Mouse (Mus musculus) adrenal gland, postnatal 25 days (tissue): ENCODE measurements around the gene Nop9. TPM values are rescaled to one million over a fixed set of nuclear protein-coding genes. Genes with fewer than 3 reads are reported as not detected.
A peak's percentile ranks its signal among the peaks of the same experiment; 100 is the strongest.

Source experiments
- DNase-seq: peaks from one replicate; pipeline ENCODE4 v3.0.0; 2021; ENCODE audit warnings: mixed read lengths
- total RNA-seq: library from RNA; stranded (reverse); gene quantifications from 2 replicates; pipeline ENCODE4 v1.2.3, GENCODE M21; 2021

Gene Nop9
- total RNA-seq, 1 experiment from 2014 or later, result 20.9 TPM

DNA sequence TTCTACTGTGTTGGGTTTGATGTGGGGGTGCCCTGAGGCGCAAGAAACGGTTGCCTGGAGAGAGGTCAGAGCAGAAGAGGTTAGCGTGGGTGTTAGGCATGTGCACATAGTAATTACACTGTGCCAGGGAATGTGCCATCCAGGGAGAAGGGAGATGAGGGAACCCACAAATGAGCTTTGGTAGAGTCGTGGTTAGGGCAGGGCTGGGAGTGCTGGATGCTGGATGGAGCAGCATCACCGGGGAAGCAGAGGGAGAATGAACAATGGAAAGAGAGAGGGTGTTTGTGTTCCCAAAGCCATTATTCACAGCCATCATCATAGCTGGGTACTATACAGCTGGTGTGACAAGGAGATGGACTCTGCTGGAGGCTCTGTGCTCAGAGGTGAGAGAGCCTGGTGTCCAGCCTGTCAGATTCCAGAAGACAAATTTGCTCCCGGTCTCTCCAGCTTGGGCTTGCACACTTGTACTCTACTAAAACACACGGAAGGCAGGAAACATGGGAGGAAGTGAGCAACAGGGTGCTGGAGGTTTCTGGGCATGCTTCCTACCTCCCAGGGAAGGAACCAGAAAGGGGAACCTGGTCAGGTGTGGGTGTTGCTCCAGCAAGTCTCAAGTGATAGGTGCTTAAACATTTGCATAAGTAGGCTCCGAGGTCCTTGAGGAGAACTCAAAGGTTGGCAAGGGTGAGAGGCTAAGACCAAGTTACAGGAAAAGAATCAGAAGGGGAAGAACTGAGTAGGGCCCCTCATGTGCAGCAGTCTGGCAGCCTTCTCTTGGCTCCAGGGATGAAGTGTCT lies 17.4 kb upstream of the Nop9 start:
- no peak for DNase-seq

DNA sequence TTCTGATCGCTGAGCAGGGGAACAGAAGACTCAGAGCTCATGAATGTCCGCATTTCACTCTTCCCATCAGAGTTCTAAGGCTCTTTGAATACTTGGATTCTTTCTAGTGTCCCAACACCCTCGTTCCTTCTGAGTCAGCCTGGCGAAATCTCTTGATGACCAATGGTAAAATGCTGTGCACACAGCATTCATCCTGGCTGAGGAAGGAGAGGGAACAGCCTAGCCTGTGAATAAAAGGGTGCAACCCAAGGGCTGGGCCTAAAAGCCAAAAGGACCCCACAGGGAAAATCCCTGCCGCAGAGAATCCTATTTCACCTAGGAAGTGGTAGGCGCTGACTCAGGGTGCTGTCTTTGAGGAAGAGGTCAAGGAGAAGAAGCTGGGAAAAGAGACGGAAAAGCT lies 15.4 kb upstream of the Nop9 start:
- DNase-seq, result no peak

DNA sequence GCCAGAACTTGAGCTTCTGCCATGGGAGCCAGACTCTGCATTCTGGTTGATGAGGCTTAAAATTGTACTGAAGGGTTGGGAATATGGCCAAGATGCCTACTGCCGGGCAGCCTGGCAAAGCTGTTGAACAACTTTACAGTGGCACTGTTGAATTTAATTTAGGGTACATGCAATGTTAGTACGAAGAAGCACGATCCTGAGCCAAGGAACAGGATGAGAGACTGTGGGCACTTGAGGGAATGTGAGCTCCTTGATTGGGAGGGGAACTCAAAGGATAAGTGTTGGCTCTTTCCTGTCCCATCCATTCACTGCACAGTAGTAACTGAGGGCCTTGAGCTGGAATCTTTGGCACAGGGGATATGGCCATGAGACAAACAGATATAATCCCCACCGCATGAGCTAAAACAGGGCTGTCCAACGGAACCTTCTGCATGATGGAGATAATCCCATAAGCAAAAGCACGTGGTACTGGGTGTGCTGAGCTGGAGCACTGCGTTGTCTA lies 14.9 kb upstream of the Nop9 start:
- DNase-seq, result no peak

DNA sequence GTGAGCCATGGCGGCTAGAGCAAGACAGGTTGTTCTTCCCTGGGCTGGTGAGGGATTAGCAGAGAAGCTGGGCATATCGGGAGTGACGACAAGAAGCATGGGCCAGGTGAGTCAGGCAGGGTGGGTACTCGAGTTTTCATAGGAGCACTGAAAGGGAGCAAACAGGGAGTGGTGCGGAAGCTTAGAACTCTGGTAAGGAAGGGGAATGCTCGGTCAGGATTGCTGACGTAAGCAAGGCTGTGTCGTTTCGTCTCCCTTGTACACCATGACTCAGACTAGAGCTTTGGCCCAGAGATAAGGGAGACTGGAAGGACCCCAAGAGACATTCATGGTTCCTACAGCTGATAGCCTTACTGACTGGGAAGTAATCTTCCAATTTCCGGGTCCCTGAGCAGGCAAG lies 11.6 kb upstream of the Nop9 start:
- DNase-seq, result no peak

DNA sequence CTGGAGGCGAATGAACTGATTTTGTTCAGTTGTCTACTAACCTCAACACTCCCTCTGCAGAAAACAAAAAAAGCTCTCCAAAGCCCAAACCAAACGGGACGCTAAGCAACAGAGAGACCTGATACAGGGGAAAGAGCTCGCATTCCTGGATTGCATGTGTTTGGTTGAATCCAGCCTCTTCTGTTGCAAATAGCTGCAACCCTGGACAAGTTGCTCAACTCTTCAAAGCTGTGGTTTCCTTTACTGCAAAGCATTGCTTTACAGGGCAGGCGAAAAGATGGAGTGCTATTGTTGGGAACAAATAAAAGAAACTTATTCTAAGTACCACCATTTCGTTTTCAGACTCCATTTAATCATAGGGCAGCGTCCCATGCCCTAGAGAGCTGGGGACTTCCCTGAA lies 10.6 kb upstream of the Nop9 start:
- DNase-seq, result no peak

DNA sequence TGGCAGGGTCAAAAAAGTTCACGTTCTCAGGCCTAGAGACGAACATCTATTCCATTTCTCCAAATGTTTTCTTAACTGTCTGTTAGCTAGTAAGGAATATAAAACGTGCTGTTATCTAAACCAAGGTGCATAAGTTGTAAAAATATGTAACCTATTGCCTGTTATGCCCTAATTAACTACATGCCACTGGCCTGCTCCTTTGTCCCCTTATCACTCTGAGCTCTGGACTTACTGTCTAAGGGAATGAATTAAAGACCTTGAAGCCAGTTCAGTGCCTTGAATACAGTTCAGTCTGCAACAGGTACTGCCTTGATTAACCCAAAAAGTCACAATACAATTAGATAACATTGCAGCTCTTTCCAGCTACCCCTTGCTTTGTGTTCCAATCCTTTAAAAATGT lies 10.2 kb upstream of the Nop9 start:
- no peak for DNase-seq

DNA sequence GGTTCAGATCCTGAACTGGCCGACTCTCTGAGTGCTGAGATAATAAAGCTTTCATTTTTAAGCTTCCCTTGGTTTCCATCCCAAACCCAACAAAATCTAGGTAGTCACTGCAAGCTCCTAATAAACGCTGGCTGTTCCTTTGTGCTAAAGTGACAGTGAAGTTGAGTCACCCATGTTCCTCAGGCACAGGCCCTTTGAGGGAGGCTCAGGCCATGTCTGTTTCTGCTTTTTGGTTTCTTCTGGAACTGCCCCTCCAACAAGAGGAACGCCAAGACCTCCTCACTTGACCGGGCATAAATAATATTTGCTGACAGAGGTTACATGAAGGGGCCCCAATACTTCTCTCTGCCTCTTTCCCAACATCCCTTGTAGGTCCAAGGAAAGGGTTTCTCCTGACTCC lies 9.7 kb upstream of the Nop9 start:
- DNase-seq, result no peak

DNA sequence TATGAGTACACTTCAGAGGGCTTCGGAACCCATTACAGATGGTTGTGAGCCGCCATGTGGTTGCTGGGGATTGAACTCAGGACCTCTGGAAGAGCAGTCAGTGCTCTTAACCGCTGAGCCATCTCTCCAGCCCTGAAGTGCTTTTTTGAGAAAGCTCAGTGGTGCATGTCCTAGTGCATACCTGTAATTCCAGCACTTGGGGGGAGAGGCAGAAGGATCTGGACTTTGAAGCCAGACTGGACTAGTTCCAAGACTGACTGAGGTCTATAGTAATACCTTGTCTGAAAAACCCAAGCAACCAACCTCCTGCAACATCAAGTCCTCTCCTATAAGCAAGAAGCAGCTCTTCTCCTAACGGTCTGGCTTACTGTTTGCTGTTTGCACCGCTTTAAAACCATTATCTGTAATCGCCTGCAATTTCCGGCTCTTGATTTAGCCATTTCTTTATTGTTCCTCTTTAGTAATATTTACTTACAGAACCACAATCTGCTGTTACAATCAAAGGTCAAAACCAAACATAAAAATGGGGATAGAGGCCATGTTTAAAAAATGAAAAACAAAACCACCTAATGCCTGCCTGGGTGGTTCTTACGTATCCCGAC lies 8.3 kb upstream of the Nop9 start:
- DNase-seq, result no peak

DNA sequence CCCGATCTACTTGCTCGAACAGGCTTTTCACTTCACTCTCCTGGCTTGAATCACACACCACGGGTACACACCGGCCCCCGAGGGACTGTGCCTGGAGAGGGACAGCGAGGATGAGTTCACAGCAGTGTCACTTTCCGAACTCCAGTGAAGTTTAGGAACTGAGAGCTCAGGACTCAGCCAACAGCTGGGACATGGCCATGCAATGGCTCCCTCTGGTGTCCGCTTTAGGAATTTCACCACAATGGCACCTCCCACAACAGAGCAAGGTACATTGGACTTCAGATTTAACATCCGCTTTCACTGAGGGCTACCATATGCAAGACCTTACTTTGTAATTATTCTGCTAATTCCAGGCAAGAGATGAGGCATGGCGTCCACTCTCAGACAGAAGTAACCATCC lies 1.8 kb upstream of the Nop9 start:
- peak; percentile 83 for DNase-seq

DNA sequence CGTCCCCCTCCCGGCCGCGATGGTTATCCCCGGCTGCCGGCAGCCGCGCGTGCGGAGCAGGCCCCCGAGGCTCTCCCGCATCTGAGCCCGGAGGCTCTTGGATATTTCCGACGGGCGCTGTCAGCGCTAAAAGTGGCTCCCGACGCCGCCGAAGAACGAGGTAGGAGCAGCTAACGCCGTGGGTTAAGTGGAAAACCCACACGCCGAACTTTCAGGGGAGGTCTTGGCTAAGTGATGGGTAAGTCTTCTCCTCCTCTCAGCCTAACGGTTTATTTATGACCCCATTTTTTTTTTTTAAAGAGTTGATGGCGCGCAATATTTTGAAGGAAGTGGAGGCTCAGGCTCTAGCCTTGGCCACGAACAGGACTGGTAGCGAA lies 356 bp downstream of the Nop9 start:
- DNase-seq, result no peak

DNA sequence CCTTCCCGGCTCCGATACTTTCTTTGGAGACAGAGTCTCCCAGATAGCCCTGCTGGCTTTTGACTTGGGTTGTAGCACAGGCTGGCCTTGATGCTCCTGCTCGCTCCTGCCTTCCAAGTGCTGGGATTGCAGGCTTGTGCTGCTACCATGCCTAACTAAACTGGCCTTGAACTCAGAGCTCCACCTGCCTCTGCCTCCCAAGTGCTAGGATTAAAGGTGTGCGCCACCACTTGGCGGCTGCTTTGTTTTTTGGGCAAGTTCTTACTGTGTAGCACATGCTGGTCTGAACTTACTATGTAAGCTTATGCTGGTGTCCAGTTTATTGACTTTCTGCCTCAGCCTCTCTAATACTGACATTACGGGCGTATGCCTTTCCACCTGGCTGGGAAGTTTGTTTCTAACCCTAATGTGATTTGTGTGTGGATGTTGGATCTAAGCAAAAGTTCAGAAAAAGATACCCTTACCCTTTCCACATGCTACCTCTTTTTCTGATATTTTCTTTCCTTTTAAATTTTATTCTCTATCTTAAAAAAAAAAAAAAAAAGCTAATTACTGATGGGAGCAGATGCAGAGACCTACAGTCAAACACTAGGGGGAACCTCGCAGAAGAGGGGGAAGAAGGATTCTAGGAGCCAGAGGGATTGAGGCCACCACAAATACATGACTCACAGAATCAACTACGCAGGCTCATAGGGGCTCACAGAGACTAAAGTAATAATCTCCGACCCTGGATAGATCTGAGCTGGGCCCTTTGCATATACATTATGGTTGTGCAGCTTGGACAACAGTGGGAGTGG lies 1.8 kb downstream of the Nop9 start:
- no peak for DNase-seq

DNA sequence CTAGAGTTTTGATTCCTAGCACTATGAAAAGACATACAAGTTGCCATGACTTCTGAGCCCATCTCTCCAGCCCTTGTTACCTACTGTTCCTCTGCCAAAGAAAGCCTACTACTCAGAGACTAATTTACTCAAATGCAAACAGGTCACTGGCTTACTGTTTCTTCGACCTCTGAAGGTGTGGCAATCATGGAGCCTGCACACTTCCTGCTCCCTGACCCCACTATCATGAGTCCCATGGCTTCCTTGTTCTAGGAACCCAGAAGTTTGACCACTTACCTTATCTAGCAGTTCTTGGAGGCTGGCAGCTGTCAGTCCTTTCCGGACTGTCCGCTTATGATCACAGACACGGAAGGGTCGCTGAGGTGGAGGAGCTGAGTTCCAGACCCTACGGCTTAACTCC lies 12.1 kb downstream of the Nop9 start:
- DNase-seq, result no peak

DNA sequence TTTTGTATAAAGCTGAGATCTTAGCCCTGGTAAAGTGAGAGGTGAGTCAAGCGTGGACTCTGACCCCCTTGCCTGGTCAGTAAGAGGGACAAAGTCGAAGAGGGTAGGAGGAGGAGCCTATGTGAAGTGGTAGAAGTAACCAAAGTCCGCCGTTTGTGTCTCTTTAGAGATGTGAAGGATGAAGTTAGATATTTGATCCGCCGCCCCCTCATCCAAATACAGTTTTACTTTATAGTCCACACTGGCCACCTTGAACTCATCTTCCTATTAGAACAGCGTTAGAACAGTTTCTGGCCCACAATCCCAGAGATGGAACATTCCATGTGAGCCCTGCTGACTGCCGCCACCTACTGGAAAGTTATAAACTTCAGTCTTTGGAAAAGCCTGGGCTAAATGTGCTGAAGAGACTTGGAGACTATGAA lies 12.9 kb downstream of the Nop9 start, which contains the start of gene Cideb:
Cideb (minus strand) TSS at position 96 of the 422 bp plus-strand sequence.
- no peak for DNase-seq

DNA sequence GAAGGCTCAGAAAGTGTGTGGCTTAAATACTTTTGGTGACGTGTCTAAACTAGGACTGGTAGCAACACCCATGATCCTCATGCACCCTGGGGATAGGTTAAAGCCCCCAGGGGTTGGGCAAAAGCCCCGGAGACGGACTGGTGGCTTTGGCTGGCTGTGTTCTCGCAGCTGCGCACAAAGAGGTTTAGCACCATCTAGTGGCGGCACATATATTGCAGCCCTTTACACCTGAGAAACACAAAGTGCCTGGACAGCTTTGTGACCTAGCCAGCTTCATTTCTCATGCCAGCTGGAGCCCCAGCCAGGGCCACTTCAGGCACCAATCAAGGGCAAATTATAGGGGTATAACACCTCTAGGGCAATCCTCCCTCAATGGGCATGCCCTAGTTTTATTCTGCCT lies 14.7 kb downstream of the Nop9 start:
- peak; percentile 80 for DNase-seq

DNA sequence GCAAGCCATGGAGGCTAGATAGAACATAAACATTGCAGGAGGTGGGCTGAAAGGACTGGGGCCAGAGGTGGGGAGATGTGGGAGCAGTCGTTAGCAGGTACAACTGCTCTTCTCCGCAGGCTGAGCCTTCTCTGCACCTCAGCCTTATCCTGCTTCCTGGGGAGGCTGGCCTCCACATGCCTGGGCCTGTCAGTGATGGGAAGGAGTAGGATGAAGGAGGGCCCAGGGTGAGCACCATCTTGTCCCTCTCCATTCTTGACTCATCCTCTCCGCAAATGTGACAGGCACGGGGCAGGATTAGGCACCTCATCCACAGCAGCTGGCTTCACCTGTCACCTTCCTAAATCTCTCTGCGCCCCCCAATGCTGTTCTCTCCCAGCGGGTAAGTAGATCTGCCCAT lies 15.7 kb downstream of the Nop9 start, which contains the start of gene Ltb4r2:
Ltb4r2 (plus strand) TSS at position 266 of the 400 bp plus-strand sequence.
- no peak for DNase-seq

DNA sequence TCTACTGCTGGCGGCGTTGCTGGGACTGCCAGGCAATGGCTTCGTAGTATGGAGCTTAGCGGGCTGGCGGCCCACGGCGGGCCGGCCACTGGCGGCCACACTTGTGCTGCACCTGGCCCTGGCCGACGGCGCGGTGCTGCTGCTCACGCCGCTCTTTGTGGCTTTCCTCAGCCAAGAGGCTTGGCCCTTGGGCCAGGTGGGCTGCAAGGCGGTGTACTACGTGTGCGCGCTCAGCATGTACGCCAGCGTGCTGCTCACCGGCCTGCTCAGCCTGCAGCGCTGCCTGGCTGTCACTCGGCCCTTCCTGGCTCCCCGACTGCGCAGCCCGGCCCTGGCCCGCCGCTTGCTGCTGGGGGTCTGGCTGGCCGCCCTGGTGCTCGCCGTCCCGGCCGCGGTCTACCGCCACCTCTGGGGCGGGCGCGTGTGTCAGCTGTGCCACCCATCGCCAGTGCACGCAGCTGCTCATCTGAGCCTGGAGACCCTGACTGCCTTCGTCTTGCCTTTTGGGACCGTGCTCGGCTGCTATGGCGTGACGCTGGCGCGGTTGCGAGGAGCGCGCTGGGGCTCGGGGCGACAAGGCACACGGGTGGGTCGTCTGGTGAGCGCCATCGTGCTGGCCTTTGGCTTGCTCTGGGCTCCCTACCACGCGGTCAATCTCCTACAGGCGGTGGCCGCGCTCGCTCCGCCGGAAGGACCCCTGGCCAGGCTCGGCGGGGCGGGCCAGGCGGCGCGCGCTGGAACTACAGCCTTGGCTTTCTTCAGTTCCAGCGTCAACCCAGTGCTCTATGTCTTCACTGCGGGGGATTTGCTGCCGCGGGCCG lies 16.7 kb downstream of the Nop9 start:
- peak; percentile 47 for DNase-seq

DNA sequence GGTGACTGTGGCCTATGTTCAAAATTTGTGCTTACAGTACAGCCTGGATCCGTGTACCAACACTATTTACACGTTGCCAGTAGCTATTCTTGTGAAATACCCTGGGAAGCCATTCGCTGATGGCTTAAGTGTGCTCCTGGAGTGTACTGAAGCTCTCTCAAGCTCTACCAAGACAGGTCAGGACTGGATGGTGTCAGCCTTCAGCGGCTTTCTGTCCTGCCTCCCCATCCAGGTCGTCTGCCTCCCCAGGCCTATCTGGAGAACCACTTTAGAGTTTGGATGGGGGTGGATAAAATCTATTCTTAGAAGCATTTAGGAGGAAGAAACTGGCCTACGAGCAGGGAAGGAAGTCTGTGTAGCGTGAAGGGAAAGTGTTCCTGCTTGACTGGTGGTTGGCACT lies 17.7 kb downstream of the Nop9 start:
- no peak for DNase-seq

DNA sequence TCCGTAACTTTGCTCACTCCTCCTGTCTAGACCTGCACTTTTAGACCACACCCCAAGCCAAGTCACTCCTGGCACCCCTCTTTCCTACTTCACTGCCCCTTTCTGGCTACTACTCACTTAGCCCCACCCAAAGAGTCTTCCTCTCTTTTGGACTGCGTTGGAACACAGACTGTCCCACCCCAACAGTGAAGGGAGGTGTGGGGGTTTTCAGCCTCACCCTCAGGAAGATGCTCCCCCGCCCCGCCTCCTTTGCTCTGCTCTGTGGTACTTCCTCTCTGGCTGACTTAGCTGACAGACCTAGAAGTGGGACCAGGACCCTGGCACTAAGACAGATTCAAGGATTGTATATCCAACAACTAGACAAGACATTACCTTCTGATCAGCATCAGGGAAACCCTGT lies 20.2 kb downstream of the Nop9 start, which contains the start of gene Ltb4r1:
Ltb4r1 (plus strand) TSS at position 267 of the 400 bp plus-strand sequence.
- DNase-seq, result no peak

DNA sequence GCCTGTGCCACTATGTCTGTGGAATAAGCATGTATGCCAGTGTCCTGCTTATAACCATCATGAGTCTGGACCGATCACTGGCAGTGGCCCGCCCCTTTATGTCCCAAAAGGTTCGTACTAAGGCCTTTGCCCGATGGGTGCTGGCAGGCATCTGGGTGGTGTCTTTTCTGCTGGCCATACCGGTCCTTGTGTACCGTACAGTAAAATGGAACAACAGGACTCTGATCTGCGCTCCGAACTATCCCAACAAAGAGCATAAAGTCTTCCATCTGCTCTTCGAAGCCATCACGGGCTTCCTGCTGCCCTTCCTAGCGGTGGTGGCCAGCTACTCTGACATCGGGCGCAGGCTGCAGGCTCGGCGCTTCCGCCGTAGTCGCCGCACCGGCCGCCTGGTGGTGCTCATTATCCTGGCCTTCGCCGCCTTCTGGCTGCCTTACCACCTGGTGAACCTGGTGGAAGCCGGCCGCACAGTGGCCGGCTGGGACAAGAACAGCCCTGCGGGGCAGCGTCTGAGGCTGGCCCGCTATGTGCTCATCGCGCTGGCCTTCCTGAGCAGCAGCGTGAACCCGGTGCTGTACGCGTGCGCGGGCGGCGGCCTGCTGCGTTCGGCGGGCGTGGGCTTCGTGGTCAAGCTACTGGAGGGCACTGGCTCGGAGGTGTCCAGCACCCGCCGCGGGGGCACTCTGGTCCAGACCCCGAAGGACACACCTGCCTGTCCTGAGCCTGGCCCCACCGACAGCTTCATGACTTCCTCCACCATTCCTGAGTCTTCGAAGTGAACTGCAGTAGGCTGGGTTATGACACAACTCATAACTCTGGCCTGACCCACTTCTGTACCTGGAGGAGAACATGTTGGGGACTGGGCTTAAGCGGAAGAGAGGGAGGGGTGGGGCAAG lies 22.3 kb downstream of the Nop9 start:
- DNase-seq, result peak; percentile 65

DNA sequence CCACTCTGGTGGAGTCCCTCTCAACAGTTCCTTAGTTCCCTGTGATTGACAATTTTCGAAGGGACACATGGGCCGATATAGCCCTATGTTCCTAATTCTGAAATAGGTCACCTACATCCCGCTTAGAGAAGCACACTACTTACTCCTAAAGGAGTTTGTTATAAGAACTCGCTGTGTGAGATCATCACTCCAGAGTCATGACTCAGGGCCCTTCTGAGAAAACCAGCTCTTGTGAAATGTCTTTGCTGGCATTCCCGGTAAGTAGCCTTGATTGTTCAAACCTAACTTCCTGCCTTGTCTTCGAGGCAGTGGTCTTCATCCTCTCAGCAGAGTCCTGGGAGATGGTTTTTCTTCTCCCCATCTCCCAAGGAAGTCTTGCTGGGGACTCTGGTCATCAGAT lies 23.1 kb downstream of the Nop9 start:
- DNase-seq, result no peak
